Mouse (Mus musculus): ENCODE data around the gene Vsig10l. TPM values are rescaled to one million over a fixed set of nuclear protein-coding genes. Genes with fewer than 3 reads are reported as not detected.

The Vsig10l gene
- total RNA-seq, 1 experiment from 2014 or later: 17.1 TPM

DNA sequence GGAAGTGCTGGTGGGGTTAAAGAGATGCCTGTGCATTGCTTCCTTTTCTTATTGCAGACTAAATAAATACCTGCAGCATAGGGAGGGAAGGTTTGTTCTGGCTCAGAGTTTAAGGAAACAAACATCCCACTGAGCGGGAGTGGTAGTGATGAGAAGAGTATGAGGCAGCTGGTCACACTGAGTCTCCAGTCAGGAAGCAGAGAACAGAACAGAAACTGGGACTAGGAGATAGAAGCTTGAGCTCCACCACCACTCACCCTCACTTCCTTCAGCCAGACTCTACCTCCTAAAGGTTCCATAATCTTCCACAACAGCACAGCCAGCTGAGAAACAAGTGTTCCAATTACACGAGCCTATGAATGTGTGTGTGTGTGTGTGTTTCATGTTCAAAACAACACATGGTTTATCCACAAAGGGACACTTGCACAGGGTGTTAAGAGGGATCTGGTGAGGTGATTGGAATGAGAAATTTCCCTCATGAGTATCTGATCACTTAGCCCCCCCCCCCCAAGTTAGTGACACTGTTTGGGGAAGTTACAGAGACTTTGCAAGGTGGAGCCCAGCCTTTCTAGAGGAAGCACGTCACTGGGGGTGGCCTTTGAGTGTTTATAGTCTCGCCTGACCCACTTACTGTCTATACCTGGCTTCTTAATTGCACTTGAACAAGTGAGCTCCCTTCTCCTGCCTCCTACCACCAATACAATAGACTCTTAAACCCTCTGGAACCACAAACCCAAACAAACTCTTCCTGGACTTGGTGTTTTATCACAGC is 48.9 kb downstream of the Vsig10l start:
- no peak for ATAC-seq (ENCODE audit: extremely low read depth, insufficient number of reproducible peaks, low FRiP score, poor library complexity, severe bottlenecking)

DNA sequence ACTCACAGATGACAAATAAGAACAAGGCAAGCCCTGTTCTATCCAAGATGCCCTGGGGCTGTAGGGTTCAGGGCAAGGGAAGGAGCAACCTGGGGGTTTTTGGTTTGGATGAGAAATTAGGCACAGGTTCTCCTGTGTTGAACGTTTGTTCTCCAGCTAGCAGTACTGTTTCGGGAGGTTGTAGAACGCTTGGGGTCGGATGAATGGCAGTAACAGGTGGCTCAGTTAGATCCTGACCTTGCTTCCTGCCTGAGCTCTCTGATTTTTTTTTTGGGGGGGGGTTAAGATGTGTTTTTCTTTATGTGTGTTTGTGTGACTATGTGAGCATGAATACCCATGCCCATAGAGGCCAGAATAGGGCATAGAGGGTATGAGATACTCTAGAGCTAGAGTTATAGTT is 49.6 kb downstream of the Vsig10l start:
- ATAC-seq (ENCODE audit: extremely low read depth, insufficient number of reproducible peaks, low FRiP score, poor library complexity, severe bottlenecking): no peak

DNA sequence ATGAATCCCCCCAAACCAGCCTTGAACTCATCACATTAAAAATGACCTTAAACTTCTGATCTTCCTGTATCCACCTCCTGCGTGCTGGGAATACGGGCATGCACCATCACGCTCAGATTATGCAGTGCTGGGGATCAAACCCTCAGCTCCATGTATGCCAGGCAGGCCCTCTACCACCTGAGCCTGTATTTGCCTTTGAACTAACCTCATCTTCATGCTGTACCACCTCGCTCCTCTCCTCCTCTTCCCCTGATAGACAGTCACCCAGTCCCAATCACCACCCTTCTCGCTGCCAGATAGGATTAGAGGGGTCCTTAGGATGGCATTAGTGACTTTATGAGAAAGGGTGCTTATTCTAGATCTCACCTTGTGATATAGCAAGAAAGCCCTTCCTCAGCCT is 52.1 kb downstream of the Vsig10l start:
- ATAC-seq (ENCODE audit: extremely low read depth, insufficient number of reproducible peaks, low FRiP score, poor library complexity, severe bottlenecking): no peak

DNA sequence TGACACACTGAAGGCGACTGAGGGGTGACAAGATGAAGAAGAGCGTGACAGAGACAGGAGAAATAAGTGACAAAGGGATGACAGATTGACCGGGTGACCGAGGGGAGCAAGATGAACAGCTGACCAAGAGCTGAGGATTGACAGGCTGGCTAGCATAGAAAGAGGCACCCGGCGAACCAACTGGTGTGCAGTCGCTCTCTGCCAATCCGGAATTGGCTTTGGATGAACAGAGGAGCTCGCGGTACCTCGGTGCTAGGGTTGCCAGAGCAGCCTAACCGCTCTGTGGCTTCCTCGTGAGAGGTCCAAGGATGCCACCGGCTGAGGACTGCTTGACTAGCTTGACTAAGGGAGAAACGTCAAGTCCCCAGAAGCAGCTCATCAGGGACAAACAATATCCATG is 55.4 kb downstream of the Vsig10l start:
- ATAC-seq (ENCODE audit: extremely low read depth, insufficient number of reproducible peaks, low FRiP score, poor library complexity, severe bottlenecking): no peak

Other genes starting within 250 kb of the Vsig10l start
- 46.8 TPM in 2 replicates for gene Zfp715, start 149.9 kb upstream of the Vsig10l start, total RNA-seq (2017)
- gene Siglecf, start 111.8 kb upstream of the Vsig10l start, total RNA-seq (2017): 27.1 and 32.2 TPM in 2 replicates
- 222 and 223 TPM in 2 replicates for gene Siglecg, start 54.9 kb upstream of the Vsig10l start, total RNA-seq (2017)
- not detected in 2 replicates for gene Lim2, start 35.5 kb upstream of the Vsig10l start, total RNA-seq (2017)
- gene Nkg7, start 26.1 kb upstream of the Vsig10l start, total RNA-seq (2017): 10.7 and 13.1 TPM in 2 replicates
- not detected in 2 replicates for gene Cldnd2, start 22.4 kb upstream of the Vsig10l start, total RNA-seq (2017)
- 36.3 and 42.4 TPM in 2 replicates for gene Etfb, start 19.1 kb upstream of the Vsig10l start, total RNA-seq (2017)
- not detected in 2 replicates for gene Gm45233, start 19.0 kb upstream of the Vsig10l start, total RNA-seq (2017)
- not detected in 2 replicates for gene Iglon5, start 26.9 kb downstream of the Vsig10l start, total RNA-seq (2017)
- 1.9 and 2.1 TPM in 2 replicates for gene 4931406B18Rik, start 42.8 kb downstream of the Vsig10l start, total RNA-seq (2017)
- 246 and 256 TPM in 2 replicates for gene Cd33, start 81.3 kb downstream of the Vsig10l start, total RNA-seq (2017)
- gene Zfp658, start 99.1 kb downstream of the Vsig10l start, total RNA-seq (2017): 3.3 and 3.7 TPM in 2 replicates
- 9.1 and 9.7 TPM in 2 replicates for gene Zfp719, start 116.5 kb downstream of the Vsig10l start, total RNA-seq (2017)
- 0.23 and 1.6 TPM in 2 replicates for gene Zfp819, start 144.0 kb downstream of the Vsig10l start, total RNA-seq (2017)
- 1.0 TPM in 1 of 2 replicates, not detected in the other for gene Ceacam18, start 171.6 kb downstream of the Vsig10l start, total RNA-seq (2017)
- gene Siglece, start 197.0 kb downstream of the Vsig10l start, total RNA-seq (2017): 135 and 136 TPM in 2 replicates
- gene Ctu1, start 208.9 kb downstream of the Vsig10l start, total RNA-seq (2017): 1.9 and 2.8 TPM in 2 replicates
- gene Klk14, start 227.3 kb downstream of the Vsig10l start, total RNA-seq (2017): not detected in 2 replicates
- gene Klk13, start 249.4 kb downstream of the Vsig10l start, total RNA-seq (2017): not detected in 2 replicates

Data from neutrophil, adult 5-6 weeks (primary cell).